Mouse (Mus musculus) liver, embryonic 14.5 days (tissue): ENCODE results near the gene Arih2. TPM values are rescaled to one million over a fixed set of nuclear protein-coding genes. Genes with fewer than 3 reads are reported as not detected.

Experiments used
- ATAC-seq: fragments of 200-750 bp; cut with Nextera tagmentation; 2 replicates; pipeline ENCODE4 v1.8.0; 2017; ENCODE audit warnings: moderate number of reproducible peaks, mild to moderate bottlenecking, moderate library complexity; ENCODE audit not compliant: insufficient read depth
- DNase-seq, 3 experiments: peaks; one replicate each; pipeline ENCODE4 v3.0.0-alpha.2; 2012 to 2013; ENCODE audit warnings: low read depth in 3 of 3, low spot score in 3 of 3
- H3K27ac ChIP-seq: fragments of 300-500 bp; sonication (generic); 2 replicates; pipeline ENCODE4 v1.5.1; 2014; ENCODE audit warnings: moderate library complexity, mild to moderate bottlenecking, control low read depth, inconsistent platforms
- H3K27me3 ChIP-seq: fragments of 300-500 bp; sonication (generic); 2 replicates; pipeline ENCODE4 v1.6.1; 2014; ENCODE audit warnings: mild to moderate bottlenecking, low read length, moderate library complexity; ENCODE audit not compliant: control insufficient read depth, insufficient read depth
- H3K36me3 ChIP-seq: fragments of 300-500 bp; sonication (generic); replicated peaks from 2 replicates; pipeline ENCODE4 v1.6.1; 2014; ENCODE audit warnings: low read depth; ENCODE audit not compliant: control insufficient read depth, insufficient read depth
- H3K4me1 ChIP-seq, 2 experiments: fragments of 200-500 bp in 1 of 2; fragments of 300-500 bp in 1 of 2; sonication (generic) in 1 of 2; replicated peaks; 2 replicates each; pipeline ENCODE4 v1.6.1; 2012 to 2014; ENCODE audit warnings: antibody characterized with exemption in 1 of 2, inconsistent platforms in 1 of 2, low read length in 1 of 2; ENCODE audit not compliant: control insufficient read depth in 2 of 2, insufficient read depth in 2 of 2
- H3K4me2 ChIP-seq: fragments of 300-500 bp; sonication (generic); 2 replicates; pipeline ENCODE4 v1.6.1; 2014; ENCODE audit warnings: low read depth, mild to moderate bottlenecking, control low read depth, moderate library complexity
- H3K4me3 ChIP-seq, 2 experiments: fragments of 200-500 bp in 1 of 2; fragments of 300-500 bp in 1 of 2; sonication (generic) in 1 of 2; 2 replicates each; pipeline ENCODE4 v1.5.1; 2012 to 2014; ENCODE audit warnings: low read depth in 2 of 2, low read length in 2 of 2, mild to moderate bottlenecking in 2 of 2, control low read depth in 1 of 2, inconsistent platforms in 1 of 2, moderate library complexity in 1 of 2; ENCODE audit not compliant: insufficient read depth in 1 of 2
- H3K9ac ChIP-seq: fragments of 300-500 bp; sonication (generic); replicated peaks from 2 replicates; pipeline ENCODE4 v1.6.1; 2014; ENCODE audit warnings: mild to moderate bottlenecking, control low read depth, moderate library complexity
- H3K9me3 ChIP-seq: fragments of 300-500 bp; sonication (generic); 2 replicates; pipeline ENCODE4 v1.6.1; 2016; ENCODE audit warnings: low read length, mixed read lengths; ENCODE audit not compliant: control insufficient read depth
- CTCF ChIP-seq: IDR thresholded peaks from 2 replicates; pipeline ENCODE4 v1.5.1; 2016; ENCODE audit warnings: antibody characterized with exemption, low read depth, control low read depth
- EP300 ChIP-seq: IDR thresholded peaks from 2 replicates; pipeline ENCODE4 v1.6.1; 2016; ENCODE audit warnings: antibody characterized with exemption, low read depth
- WGBS: fragments of 180-500 bp; shearing (Covaris S2); extraction: QIAGEN DNeasy Blood & Tissue Kit; methylation state at CpG from one replicate; pipeline ENCODE4 v1.1.7; 2014; ENCODE audit not compliant: insufficient replicate concordance; 5-methylcytosine and 5-hydroxymethylcytosine counted together
- polyA plus RNA-seq, 2 experiments: library from polyadenylated mRNA; depleted of rRNA in 1 of 2; stranded (reverse) in 1 of 2; unstranded in 1 of 2; fragments of >200 nt; fragmentation: Nextera tagmentation in 1 of 2; extraction: Ambion mirVana in 1 of 2; gene quantifications; 2 replicates each; pipeline versions ENCODE4 v1.2.1 to v1.2.3; 2012 to 2014

Arih2 gene
- polyA plus RNA-seq, 2 experiments: 17.7 to 18.0 TPM

GRCm38 (mm10) chr9:108591462-108591861, 57.7 kb downstream of the Arih2 start:
- ATAC-seq (no peak), DNase-seq (no peak)
- Histone ChIP-seq H3K4me3 (no peak overlapping the region), H3K9me3 (no peaks in the 10 kb centered on the region), H3K27me3 (no peaks in the 10 kb centered on the region), H3K9ac (no peak overlapping the region), H3K4me2 (no peak overlapping the region), H3K4me1 (peaks cover 0 to 5% of the 10 kb centered on the region in 2 experiments; a peak in 2 of 4 replicates), H3K27ac (no peak overlapping the region), H3K36me3 (no peaks in the 10 kb centered on the region)
- WGBS: 71% methylated on average over 4 of the region's 4 CpGs
- TF ChIP-seq EP300: no peak
- no peak for TF ChIP-seq CTCF

GRCm38 (mm10) chr9:108589229-108589628, 60.0 kb downstream of the Arih2 start:
- 61% methylated on average over 5 of the region's 5 CpGs for WGBS
- ATAC-seq: no peak
- Histone ChIP-seq H3K36me3 (no peaks in the 10 kb centered on the region), H3K9ac (no peak overlapping the region), H3K9me3 (no peaks in the 10 kb centered on the region), H3K4me3 (no peak overlapping the region), H3K4me2 (no peak overlapping the region), H3K27me3 (no peaks in the 10 kb centered on the region), H3K27ac (no peak overlapping the region), H3K4me1 (peaks cover 0 to 5% of the 10 kb centered on the region in 2 experiments; a peak in 2 of 4 replicates)
- no peak for TF ChIP-seq EP300
- TF ChIP-seq CTCF: peak; percentile 44
- no peak for DNase-seq

DNA sequence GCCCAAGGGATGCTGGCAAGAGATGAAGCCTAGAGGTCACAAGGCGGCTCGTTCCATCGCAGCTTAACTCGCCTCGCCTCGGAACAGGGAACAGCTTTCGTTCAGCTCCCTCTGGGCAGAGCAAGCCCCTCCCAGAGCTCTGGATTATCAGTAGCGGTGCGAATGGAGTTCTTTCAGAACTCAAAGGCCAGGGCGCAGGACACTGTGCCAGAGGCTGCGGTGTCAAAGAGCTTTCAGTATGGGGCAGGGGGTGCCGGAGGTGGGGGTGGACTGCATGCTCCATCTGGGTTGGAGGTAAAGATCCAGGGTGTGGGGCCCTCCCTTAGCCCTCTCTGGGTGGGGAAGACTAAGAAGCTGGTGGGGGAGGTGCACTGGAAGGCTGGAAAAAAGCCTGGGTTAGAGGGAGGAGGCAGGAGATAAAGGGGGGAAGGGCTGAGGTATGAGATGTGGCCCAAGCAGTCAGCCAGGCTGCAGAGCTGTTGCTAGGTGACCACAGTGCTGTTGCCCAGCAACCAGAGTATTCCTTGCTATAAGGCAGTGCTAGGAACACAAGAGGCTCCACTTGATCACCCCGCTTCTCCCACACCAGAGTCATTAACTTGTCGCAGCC, 61.5 kb downstream of the Arih2 start:
- ATAC-seq (no peak), DNase-seq (no peak)
- Histone ChIP-seq H3K4me3 (no peak overlapping the region), H3K9me3 (no peaks in the 10 kb centered on the region), H3K4me2 (no peak overlapping the region), H3K27me3 (no peaks in the 10 kb centered on the region), H3K27ac (no peak overlapping the region), H3K9ac (no peak overlapping the region), H3K4me1 (peaks cover 0 to 5% of the 10 kb centered on the region in 2 experiments; a peak in 2 of 4 replicates), H3K36me3 (no peaks in the 10 kb centered on the region)
- 38% methylated on average over 14 of the region's 14 CpGs for WGBS
- TF ChIP-seq EP300 (no peak), CTCF (no peak)

DNA sequence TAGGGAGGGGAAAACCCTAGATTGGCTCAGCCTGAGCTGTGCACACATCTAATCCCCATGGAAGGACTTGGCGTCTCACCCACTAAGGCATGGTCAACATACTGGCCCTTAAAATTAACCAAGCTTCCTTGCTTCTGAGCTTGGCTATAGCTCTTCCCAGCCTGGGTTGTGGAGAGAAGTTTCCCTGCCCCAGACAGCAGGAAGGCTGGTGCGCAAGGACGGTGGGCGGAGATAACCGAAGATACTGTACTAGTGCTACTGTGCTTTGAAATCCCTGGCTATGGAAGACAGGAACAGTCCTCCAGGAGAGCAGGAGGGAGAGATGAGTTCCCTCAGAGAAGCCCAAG, 69.9 kb downstream of the Arih2 start:
- no peaks in the 10 kb centered on the region for H3K36me3 ChIP-seq
- 68% methylated on average over 5 of the region's 5 CpGs for WGBS
- H3K27me3 ChIP-seq: no peaks in the 10 kb centered on the region
- H3K4me2 ChIP-seq: peak overlapping the region; percentile 71
- no peak for TF ChIP-seq CTCF
- no peak for TF ChIP-seq EP300
- DNase-seq (no peak), ATAC-seq (no peak)
- no peaks in the 10 kb centered on the region for H3K9me3 ChIP-seq
- no peak overlapping the region for H3K27ac ChIP-seq
- peak overlapping the region; percentile 80; the same call in 1 of the 2 replicates for H3K9ac ChIP-seq
- H3K4me1 ChIP-seq: peaks cover 3 to 13% of the 10 kb centered on the region in 2 experiments; a peak in 2 of 4 replicates
- H3K4me3 ChIP-seq: peak overlapping the region; percentile 76 to 81; a peak in 3 of 4 replicates

DNA sequence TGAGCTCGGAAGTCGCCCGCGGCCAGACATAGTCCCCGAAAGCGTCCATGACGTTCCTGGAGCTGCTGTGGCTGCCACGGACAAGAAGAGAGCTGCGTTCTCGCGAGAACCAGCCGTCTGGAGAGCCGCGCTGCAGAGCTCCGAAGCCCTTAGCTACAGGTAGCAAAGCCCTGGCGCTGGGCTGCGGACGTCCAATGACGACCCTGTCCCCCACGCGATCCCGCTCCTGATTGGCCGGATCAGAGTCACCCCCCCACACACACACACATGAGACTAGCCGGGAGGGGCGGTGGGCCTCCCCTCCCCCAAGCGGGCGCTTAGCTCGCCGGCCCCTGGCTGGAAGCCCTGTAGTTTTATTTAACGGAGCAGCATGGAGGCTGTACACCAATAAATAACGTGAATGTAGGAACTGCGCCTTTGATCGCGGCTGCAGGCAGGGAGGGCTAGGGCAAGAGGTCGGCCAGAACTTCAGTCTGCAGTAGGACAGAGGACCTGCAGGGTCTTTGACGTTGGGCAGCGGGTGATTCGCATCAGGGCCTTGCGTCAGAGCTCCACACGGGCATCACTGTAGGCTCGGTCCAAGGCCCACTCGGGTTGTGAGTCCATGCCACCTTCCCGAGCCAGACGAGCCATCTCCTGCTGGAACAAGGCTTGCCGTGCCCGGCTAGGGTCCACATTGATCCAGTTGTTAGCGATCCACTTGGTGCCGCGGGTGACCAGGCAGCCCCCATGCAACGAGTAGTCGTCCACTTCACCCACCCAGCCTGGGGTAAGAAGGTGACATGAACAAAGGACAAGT, 70.4 kb downstream of the Arih2 start, which contains the start of gene Wdr6:
Gene Wdr6, minus strand, starts transcription at position 195 of the 799 bp plus-strand sequence.
- DNase-seq (peak; percentile 75 to 77 (median 76)), ATAC-seq (peak; percentile 91)
- 0 out of 2 replicates have a peak, but pooled peaks have one; percentile 19 for TF ChIP-seq CTCF
- peak; percentile 40; the same call in 1 of the 2 replicates for TF ChIP-seq EP300
- Histone ChIP-seq H3K27ac (peak within 1 kb of the TSS; percentile 38; the same call in 1 of the 2 replicates), H3K4me1 (peaks cover 3 to 13% of the 10 kb centered on the region in 2 experiments; a peak in 2 of 4 replicates), H3K4me2 (peak within 1 kb of the TSS; percentile 71), H3K36me3 (no peaks in the 10 kb centered on the region), H3K9ac (peak within 1 kb of the TSS; percentile 80), H3K4me3 (peak within 1 kb of the TSS; percentile 76 to 81), H3K27me3 (no peaks in the 10 kb centered on the region), H3K9me3 (no peaks in the 10 kb centered on the region)
- 7% methylated on average over 51 of the region's 51 CpGs for WGBS
